In genomic region chr7:144074718-144075117, GRCm38 (mm10) we compare ENCODE assay signal across 9 mouse cellular contexts.
DNase-seq lines count a peak whose midpoint lies in the region; ATAC-seq and TF ChIP-seq lines count a peak whose summit lies in the region.
"Had no signal": no experiment of that assay in that cellular context is flagged by ENCODE, and none has a peak within 500 bp of the region (broad histone marks: within the 10 kb centered on the region; RNA-seq: fewer than 3 reads in every experiment).

No protein-coding gene starts in this region.

- H3K27me3 ChIP-seq in forebrain, embryonic 11.5 days (ENCODE audit: control insufficient read depth, insufficient read depth, low read length) = no peaks in the 10 kb centered on the region
- no peaks in the 10 kb centered on the region for H3K27me3 ChIP-seq in forebrain, embryonic 12.5 days
- no peaks in the 10 kb centered on the region for H3K27me3 ChIP-seq in spleen, adult 2 months (ENCODE audit: control insufficient read depth, insufficient read depth, low read length)
- H3K27me3 ChIP-seq: liver, embryonic 15.5 days had no signal

- in situ Hi-C loops in ES-E14 (cut with MboI; ENCODE audit: low sequenced_read_pairs in 2 of 2, unreplicated experiment in 2 of 2) = no loop called here

- H3K9ac ChIP-seq in forebrain, embryonic 11.5 days (ENCODE audit: low read length) = no peak overlapping the region
- H3K9ac ChIP-seq in forebrain, embryonic 12.5 days = no peak overlapping the region
- H3K9ac ChIP-seq in ES-E14 (ENCODE audit: insufficient read depth, low read depth, low read length, poor library complexity, severe bottlenecking) = no peak overlapping the region
- H3K9ac ChIP-seq: liver, embryonic 15.5 days had no signal

- H3K4me3 ChIP-seq in forebrain, embryonic 11.5 days (ENCODE audit: low read depth, low read length) = no peak overlapping the region
- H3K4me3 ChIP-seq in forebrain, embryonic 12.5 days (replicated peaks) = no peak overlapping the region
- no peak overlapping the region for H3K4me3 ChIP-seq in ES-E14 (ENCODE audit: insufficient read depth in 1 of 2, low read depth in 1 of 2, low read length in 2 of 2, poor library complexity in 1 of 2, severe bottlenecking in 1 of 2)
- no peak overlapping the region for H3K4me3 ChIP-seq in spleen, adult 2 months (ENCODE audit: extremely low read depth, insufficient read depth, insufficient read length)
- H3K4me3 ChIP-seq: liver, embryonic 15.5 days had no signal

- H3K27ac ChIP-seq in forebrain, embryonic 11.5 days (ENCODE audit: low read depth, low read length) = no peak overlapping the region
- no peak overlapping the region for H3K27ac ChIP-seq in forebrain, embryonic 12.5 days
- no peak overlapping the region for H3K27ac ChIP-seq in ES-E14 (ENCODE audit: insufficient read depth, low read depth, low read length, poor library complexity, severe bottlenecking)
- H3K27ac ChIP-seq in spleen, adult 2 months (ENCODE audit: insufficient read depth, low read length) = no peak overlapping the region
- H3K27ac ChIP-seq: liver, embryonic 15.5 days had no signal

- peak; percentile 38; the same call in 1 of the 2 replicates for TF ChIP-seq CTCF in spleen, adult 2 months (IDR thresholded peaks at IDR 0.05; ENCODE audit: extremely low read depth, insufficient read depth, insufficient read length, insufficient replicate concordance)

- H3K4me2 ChIP-seq in forebrain, embryonic 11.5 days (ENCODE audit: low read depth, low read length, severe bottlenecking) = no peak overlapping the region
- no peak overlapping the region for H3K4me2 ChIP-seq in forebrain, embryonic 12.5 days
- H3K4me2 ChIP-seq: liver, embryonic 15.5 days had no signal

- ATAC-seq in forebrain, embryonic 11.5 days (replicated peaks; ENCODE audit: low FRiP score) = no peak
- ATAC-seq in forebrain, embryonic 12.5 days (ENCODE audit: low FRiP score) = no peak
- peak; percentile 98 for ATAC-seq in megakaryocyte progenitor cell, adult 5-6 weeks (replicated peaks; ENCODE audit: poor library complexity)

- no peaks in the 10 kb centered on the region for H3K4me1 ChIP-seq in forebrain, embryonic 11.5 days (replicated peaks; ENCODE audit: control insufficient read depth, insufficient read depth, low read length)
- H3K4me1 ChIP-seq in forebrain, embryonic 12.5 days = no peaks in the 10 kb centered on the region
- no peaks in the 10 kb centered on the region for H3K4me1 ChIP-seq in ES-E14 (ENCODE audit: control insufficient read depth in 2 of 2, insufficient read depth in 2 of 2, low read length in 2 of 2, poor library complexity in 1 of 2)
- no peaks in the 10 kb centered on the region for H3K4me1 ChIP-seq in spleen, adult 2 months (ENCODE audit: control insufficient read depth, insufficient read depth, insufficient read length)
- H3K4me1 ChIP-seq: liver, embryonic 15.5 days had no signal

- H3K36me3 ChIP-seq in forebrain, embryonic 11.5 days (ENCODE audit: control insufficient read depth, insufficient read depth, low read length) = no peaks in the 10 kb centered on the region
- no peaks in the 10 kb centered on the region for H3K36me3 ChIP-seq in forebrain, embryonic 12.5 days (replicated peaks)
- no peaks in the 10 kb centered on the region for H3K36me3 ChIP-seq in ES-E14 (ENCODE audit: control insufficient read depth, insufficient read depth, low read length, poor library complexity, severe bottlenecking)
- H3K36me3 ChIP-seq in spleen, adult 2 months (ENCODE audit: control insufficient read depth, insufficient read depth, low read length) = no peaks in the 10 kb centered on the region
- H3K36me3 ChIP-seq: liver, embryonic 15.5 days had no signal

- H3K9me3 ChIP-seq in forebrain, embryonic 11.5 days (ENCODE audit: control insufficient read depth, low read length) = no peaks in the 10 kb centered on the region
- H3K9me3 ChIP-seq in forebrain, embryonic 12.5 days = no peaks in the 10 kb centered on the region
- H3K9me3 ChIP-seq in ES-E14 (ENCODE audit: control insufficient read depth, insufficient read depth, low read depth, low read length) = no peaks in the 10 kb centered on the region
- H3K9me3 ChIP-seq: liver, embryonic 15.5 days had no signal

- TF ChIP-seq POLR2A in spleen, adult 2 months (IDR thresholded peaks at IDR 0.05; ENCODE audit: low read depth, low read length) = no peak

- 18% methylated on average over 3 of the region's 3 CpGs for WGBS in forebrain, embryonic 11.5 days
- 16% methylated on average over 3 of the region's 3 CpGs for WGBS in forebrain, embryonic 12.5 days
- WGBS in spleen, adult 2 months = 17% methylated on average over 3 of the region's 3 CpGs

- DNase-seq in forebrain, embryonic 11.5 days (ENCODE audit: low spot score) = peak; percentile 83
- peak; percentile 63 for DNase-seq in ES-E14 (ENCODE audit: low read depth, low spot score)
- DNase-seq in cerebellum, adult 8-10 months = peak; percentile 23
- DNase-seq in frontal cortex, postnatal 36 days (ENCODE audit: low spot score in 2 of 2) = peak; percentile 75
- DNase-seq in layer of hippocampus, postnatal 14 days (ENCODE audit: low spot score in 2 of 2) = peak; percentile 79 to 84
- DNase-seq in spleen, adult 2 months (ENCODE audit: low read depth in 1 of 2, low spot score in 2 of 2) = peak in 1 of 2 experiments; percentile 34

TF ChIP-seq in ES-E14, 5 proteins besides CTCF, POLR2A, EP300 and RAD21:
- TF ChIP-seq CHD2 (IDR thresholded peaks at IDR 0.05; ENCODE audit: low read depth, low read length) (no peak), ZNF384 (IDR thresholded peaks at IDR 0.05; ENCODE audit: low read depth, low read length) (no peak), ZC3H11A (IDR thresholded peaks at IDR 0.05; ENCODE audit: borderline replicate concordance, low read depth, low read length) (peak; percentile 35; the same call in 1 of the 2 replicates)
TF ChIP-seq in ES-E14: peak in this region for 1.
